In the genomic region with DNA sequence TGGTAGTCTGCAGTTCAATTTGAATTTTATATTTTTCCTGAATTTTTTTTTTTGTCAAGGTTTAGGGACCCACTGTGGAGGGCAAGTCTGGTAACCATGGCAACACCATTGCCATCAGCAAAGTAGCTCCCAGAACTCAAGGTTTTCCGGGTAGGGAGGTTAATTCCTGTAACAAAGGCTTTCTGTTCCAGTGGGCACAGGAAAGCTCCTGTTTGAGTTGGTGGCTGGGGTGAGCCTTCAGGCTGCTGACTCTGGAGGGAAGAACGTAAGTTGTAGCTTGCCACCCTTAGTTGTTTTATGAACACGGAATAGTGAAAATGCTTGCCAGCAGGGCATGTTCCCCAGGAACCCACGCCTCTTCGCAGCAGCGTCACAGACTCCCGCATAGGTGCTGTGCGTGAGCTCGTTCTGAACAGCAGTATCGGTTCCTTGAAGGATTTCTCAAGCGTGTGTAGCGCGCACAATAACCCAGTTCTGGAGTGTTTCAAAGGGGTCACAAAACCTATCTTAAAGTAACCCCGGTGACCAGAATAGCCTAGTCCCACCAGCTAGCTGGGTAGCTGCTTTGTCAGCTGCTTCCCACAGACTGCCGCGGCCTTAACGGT, we compare ENCODE assay signal across 11 mouse cellular contexts. TPM values are rescaled to one million over a fixed set of nuclear protein-coding genes. Genes with fewer than 3 reads are reported as not detected.
DNase-seq lines count a peak whose midpoint lies in the region; ATAC-seq and TF ChIP-seq lines count a peak whose summit lies in the region.
"Had no signal": no experiment of that assay in that cellular context is flagged by ENCODE, and none has a peak within 500 bp of the region (broad histone marks: within the 10 kb centered on the region; RNA-seq: fewer than 3 reads in every experiment).

B3galt5 (plus strand) TSS at position 436 of the 605 bp plus-strand sequence.

- intact Hi-C loops in left cerebral cortex, adult 2 months (cut with DNase I): no loop called here

- peak within 1 kb of the TSS; percentile 17; the same call in 1 of the 2 replicates for H3K4me2 ChIP-seq in embryonic facial prominence, embryonic 15.5 days (replicated peaks)
- H3K4me2 ChIP-seq in midbrain, embryonic 16.5 days (ENCODE audit: low read length): peak within 1 kb of the TSS; percentile 44

- no peak within 1 kb of the TSS for H3K27ac ChIP-seq in left cerebral cortex, adult 2 months
- no peak within 1 kb of the TSS for H3K27ac ChIP-seq in embryonic facial prominence, embryonic 15.5 days (replicated peaks)
- H3K27ac ChIP-seq in midbrain, embryonic 16.5 days (ENCODE audit: low read length): peak within 1 kb of the TSS; percentile 48
- H3K27ac ChIP-seq: liver, embryonic 14.5 days had no signal

- no peaks in the 10 kb centered on the region for H3K9me3 ChIP-seq in embryonic facial prominence, embryonic 15.5 days (replicated peaks)
- H3K9me3 ChIP-seq in midbrain, embryonic 16.5 days (replicated peaks; ENCODE audit: control insufficient read depth, low read length, poor library complexity, severe bottlenecking): no peaks in the 10 kb centered on the region
- H3K9me3 ChIP-seq: G1E had no signal

- H3K9ac ChIP-seq in embryonic facial prominence, embryonic 15.5 days: no peak within 1 kb of the TSS
- H3K9ac ChIP-seq in midbrain, embryonic 16.5 days (ENCODE audit: low read depth, low read length): peak within 1 kb of the TSS; percentile 0; the same call in 1 of the 2 replicates
- H3K9ac ChIP-seq: liver, embryonic 14.5 days had no signal

- WGBS in embryonic facial prominence, embryonic 15.5 days: 53% methylated on average over 17 of the region's 17 CpGs
- WGBS in midbrain, embryonic 16.5 days: 39% methylated on average over 17 of the region's 17 CpGs

- no peak for ATAC-seq in embryonic facial prominence, embryonic 15.5 days (ENCODE audit: insufficient number of reproducible peaks, low FRiP score, low TSS enrichment, low read depth)
- ATAC-seq in midbrain, embryonic 16.5 days: peak; percentile 72
- no peak for ATAC-seq in monocyte, adult 5-6 weeks (replicated peaks; ENCODE audit: insufficient number of reproducible peaks, low FRiP score, low TSS enrichment, poor library complexity, severe bottlenecking)

- TF ChIP-seq CTCF in left cerebral cortex, adult 2 months (IDR thresholded peaks at IDR 0.05): no peak

- no peaks in the 10 kb centered on the region for H3K36me3 ChIP-seq in embryonic facial prominence, embryonic 15.5 days
- no peaks in the 10 kb centered on the region for H3K36me3 ChIP-seq in midbrain, embryonic 16.5 days (ENCODE audit: control insufficient read depth, insufficient read depth, low read length)
- H3K36me3 ChIP-seq: G1E had no signal

- H3K27me3 ChIP-seq in embryonic facial prominence, embryonic 15.5 days: no peaks in the 10 kb centered on the region
- H3K27me3 ChIP-seq in midbrain, embryonic 16.5 days (ENCODE audit: control insufficient read depth, insufficient read depth, low read depth, low read length): no peaks in the 10 kb centered on the region

- DNase-seq in left cerebral cortex, adult 2 months (ENCODE audit: extremely low spot score in 1 of 2, low spot score in 2 of 2): peak in 1 of 2 experiments; percentile 27
- no peak for DNase-seq in left cerebral cortex, adult 11 months (ENCODE audit: low spot score)
- no peak for DNase-seq in layer of hippocampus, adult 8-10 months (ENCODE audit: low spot score in 2 of 2)
- no peak for DNase-seq in gastrocnemius, postnatal 4 days (ENCODE audit: low spot score in 2 of 2)
- no peak for DNase-seq in thymus, postnatal 36 days

- H3K4me3 ChIP-seq in left cerebral cortex, adult 2 months: no peak within 1 kb of the TSS
- no peak within 1 kb of the TSS for H3K4me3 ChIP-seq in embryonic facial prominence, embryonic 15.5 days (replicated peaks)
- no peak within 1 kb of the TSS; the same call in 1 of the 2 replicates for H3K4me3 ChIP-seq in midbrain, embryonic 16.5 days (ENCODE audit: low read depth, low read length)

- no peaks in the 10 kb centered on the region for H3K4me1 ChIP-seq in embryonic facial prominence, embryonic 15.5 days
- H3K4me1 ChIP-seq in midbrain, embryonic 16.5 days (ENCODE audit: control insufficient read depth, insufficient read depth, low read length): peaks cover 12% of the 10 kb centered on the region

RNA-seq across cellular contexts. Expression of gene B3galt5, which starts in this region (rescaled TPM):
- 10 to 100 TPM; 17.2 to 20.5 TPM for total RNA-seq in left cerebral cortex, adult 2 months (2021)
- polyA plus RNA-seq in embryonic facial prominence, embryonic 15.5 days (2015; fragmentation: Nextera tagmentation; extraction: Ambion mirVana): 0.61 and 0.79 TPM in 2 replicates
- total RNA-seq in layer of hippocampus, adult 8-10 months (2022): 10 to 100 TPM; 55.0 to 58.0 (median 56.9) TPM
- polyA plus RNA-seq in midbrain, embryonic 16.5 days (2015; fragmentation: Nextera tagmentation; extraction: Ambion mirVana): 4.7 and 4.8 TPM in 2 replicates
- total RNA-seq in gastrocnemius, postnatal 4 days (2021): under 1 TPM; 0.10 to 0.23 TPM
- total RNA-seq in monocyte, adult 5-6 weeks (2017): 0.29 TPM in 1 of 3 replicates, not detected in the others
- total RNA-seq: heart, adult 8-10 months had no signal
- polyA plus RNA-seq: G1E had no signal

Comparison
In these comparisons a context has a peak if more than half of its experiments do, and no peak if none do; other contexts are left out.
1. RNA of gene B3galt5 (total RNA-seq): 55.0 to 58.0 TPM in layer of hippocampus, adult 8-10 months and 17.2 to 20.5 TPM in left cerebral cortex, adult 2 months; 0.10 to 0.23 TPM in gastrocnemius, postnatal 4 days and 0.29 TPM in monocyte, adult 5-6 weeks; every median in the first group is over 10 times any median in the second.